Mouse (Mus musculus) embryonic facial prominence, embryonic 12.5 days (tissue): ENCODE measurements around the gene Mxd1. TPM values are rescaled to one million over a fixed set of nuclear protein-coding genes. Genes with fewer than 3 reads are reported as not detected.

Source experiments
- polyA plus RNA-seq: library from polyadenylated mRNA; unstranded; fragments of >200 nt; fragmentation: Nextera tagmentation; extraction: Ambion mirVana; gene quantifications from 2 replicates; pipeline ENCODE4 v1.2.1, GENCODE M21; 2016

Gene Mxd1
- polyA plus RNA-seq, 1 experiment from 2014 or later, result 17.9 TPM

Other genes starting within 250 kb of the Mxd1 start
- not detected in 2 replicates for gene Gm44790, start 242.5 kb downstream of the Mxd1 start, polyA plus RNA-seq
- gene C87436, start 230.8 kb downstream of the Mxd1 start, polyA plus RNA-seq, result 27.0 and 30.3 TPM in 2 replicates
- 537 and 549 TPM in 2 replicates for gene Pcbp1, start 142.8 kb downstream of the Mxd1 start, polyA plus RNA-seq
- gene Asprv1, start 41.0 kb downstream of the Mxd1 start, polyA plus RNA-seq, result 1.7 and 2.1 TPM in 2 replicates
- 126 and 128 TPM in 2 replicates for gene Snrnp27, start 15.4 kb upstream of the Mxd1 start, polyA plus RNA-seq
- 63.6 and 66.7 TPM in 2 replicates for gene Gmcl1, start 64.2 kb upstream of the Mxd1 start, polyA plus RNA-seq
- gene Anxa4, start 124.4 kb upstream of the Mxd1 start, polyA plus RNA-seq, result 15.3 and 19.7 TPM in 2 replicates
- 17.9 and 19.7 TPM in 2 replicates for gene Aak1, start 180.4 kb upstream of the Mxd1 start, polyA plus RNA-seq